Mouse (Mus musculus): Measurements from ENCODE around the gene Ubl7. TPM values are rescaled to one million over a fixed set of nuclear protein-coding genes. Genes with fewer than 3 reads are reported as not detected.

Gene Ubl7
- total and polyA plus RNA-seq, 2 experiments from 2014 or later, result 116 to 152 TPM

GRCm38 (mm10) chr9:57904250-57904644, 6.5 kb upstream of the Ubl7 start:
- WGBS, result 94% methylated on average over 5 of the region's 5 CpGs
- no peak overlapping the region for H3K4me2 ChIP-seq (ENCODE audit: low read depth, low read length)
- no peaks in the 10 kb centered on the region for H3K36me3 ChIP-seq (ENCODE audit: insufficient read depth, low read length)
- 0 out of 2 replicates have a peak, but pooled peaks cover 6% of the 10 kb centered on the region for H3K4me1 ChIP-seq (ENCODE audit: insufficient read depth, low read length)
- H3K27me3 ChIP-seq (ENCODE audit: insufficient read depth, low read length), result no peaks in the 10 kb centered on the region
- no peak overlapping the region for H3K9ac ChIP-seq (replicated peaks; ENCODE audit: low read length)
- no peak for ATAC-seq
- H3K27ac ChIP-seq, result no peak overlapping the region
- DNase-seq (ENCODE audit: low spot score), result no peak
- no peaks in the 10 kb centered on the region for H3K9me3 ChIP-seq (ENCODE audit: low read length)
- no peak overlapping the region for H3K4me3 ChIP-seq (ENCODE audit: low read length)
- no peak for TF ChIP-seq CTCF (IDR thresholded peaks at IDR 0.05; ENCODE audit: low read depth)

- Histone ChIP-seq H3K36me3 (ENCODE audit: insufficient read depth, low read length) (no peaks in the 10 kb centered on the region), H3K4me1 (ENCODE audit: insufficient read depth, low read length) (peaks cover 7% of the 10 kb centered on the region; the same call in 1 of the 2 replicates), H3K27me3 (ENCODE audit: insufficient read depth, low read length) (no peaks in the 10 kb centered on the region), H3K4me2 (ENCODE audit: low read depth, low read length) (no peak overlapping the region), H3K9me3 (ENCODE audit: low read length) (no peaks in the 10 kb centered on the region), H3K9ac (replicated peaks; ENCODE audit: low read length) (no peak overlapping the region), H3K4me3 (ENCODE audit: low read length) (no peak overlapping the region), H3K27ac (no peak overlapping the region)
- WGBS, result 82% methylated on average over 6 of the region's 6 CpGs
- DNase-seq (ENCODE audit: low spot score), result no peak
- TF ChIP-seq CTCF (IDR thresholded peaks at IDR 0.05; ENCODE audit: low read depth), result no peak
- no peak for ATAC-seq
Measured at GRCm38 (mm10) chr9:57907206-57907605, 3.6 kb upstream of the Ubl7 start.

- Histone ChIP-seq H3K9ac (replicated peaks; ENCODE audit: low read length) (no peak overlapping the region), H3K27ac (no peak overlapping the region), H3K4me2 (ENCODE audit: low read depth, low read length) (no peak overlapping the region), H3K36me3 (ENCODE audit: insufficient read depth, low read length) (peaks cover 4% of the 10 kb centered on the region; the same call in 1 of the 2 replicates), H3K4me1 (ENCODE audit: insufficient read depth, low read length) (peaks cover 7% of the 10 kb centered on the region; the same call in 1 of the 2 replicates), H3K27me3 (ENCODE audit: insufficient read depth, low read length) (no peaks in the 10 kb centered on the region), H3K4me3 (ENCODE audit: low read length) (no peak overlapping the region), H3K9me3 (ENCODE audit: low read length) (no peaks in the 10 kb centered on the region)
- no peak for TF ChIP-seq CTCF (IDR thresholded peaks at IDR 0.05; ENCODE audit: low read depth)
- ATAC-seq (no peak), DNase-seq (ENCODE audit: low spot score) (no peak)
- WGBS, result 73% methylated on average over 5 of the region's 5 CpGs
Measured at GRCm38 (mm10) chr9:57912571-57912970, 1.8 kb downstream of the Ubl7 start.

- Histone ChIP-seq H3K27ac (no peak overlapping the region), H3K9me3 (ENCODE audit: low read length) (no peaks in the 10 kb centered on the region), H3K9ac (replicated peaks; ENCODE audit: low read length) (no peak overlapping the region), H3K27me3 (ENCODE audit: insufficient read depth, low read length) (no peaks in the 10 kb centered on the region), H3K4me2 (ENCODE audit: low read depth, low read length) (no peak overlapping the region), H3K4me3 (ENCODE audit: low read length) (no peak overlapping the region), H3K4me1 (ENCODE audit: insufficient read depth, low read length) (no peaks in the 10 kb centered on the region), H3K36me3 (ENCODE audit: insufficient read depth, low read length) (peaks cover 69% of the 10 kb centered on the region)
- no peak for ATAC-seq
- WGBS, result 92% methylated on average over 9 of the region's 9 CpGs
- no peak for DNase-seq (ENCODE audit: low spot score)
- no peak for TF ChIP-seq CTCF (IDR thresholded peaks at IDR 0.05; ENCODE audit: low read depth)
Measured at GRCm38 (mm10) chr9:57921491-57922060, 10.8 kb downstream of the Ubl7 start.

- peaks cover 72% of the 10 kb centered on the region for H3K36me3 ChIP-seq (ENCODE audit: insufficient read depth, low read length)
- no peak overlapping the region for H3K27ac ChIP-seq
Measured at GRCm38 (mm10) chr9:57922381-57922780, 11.6 kb downstream of the Ubl7 start.

GRCm38 (mm10) chr9:57923046-57923445, 12.3 kb downstream of the Ubl7 start:
- no peak for ATAC-seq
- peaks cover 75% of the 10 kb centered on the region for H3K36me3 ChIP-seq (ENCODE audit: insufficient read depth, low read length)

More at GRCm38 (mm10) chr9:57922381-57922780, 11.6 kb downstream of the Ubl7 start:
- Histone ChIP-seq H3K9ac (replicated peaks; ENCODE audit: low read length) (no peak overlapping the region), H3K4me2 (ENCODE audit: low read depth, low read length) (no peak overlapping the region), H3K9me3 (ENCODE audit: low read length) (no peaks in the 10 kb centered on the region), H3K27me3 (ENCODE audit: insufficient read depth, low read length) (no peaks in the 10 kb centered on the region), H3K4me1 (ENCODE audit: insufficient read depth, low read length) (no peaks in the 10 kb centered on the region), H3K4me3 (ENCODE audit: low read length) (no peak overlapping the region)
- ATAC-seq (no peak), DNase-seq (ENCODE audit: low spot score) (no peak)
- TF ChIP-seq CTCF (IDR thresholded peaks at IDR 0.05; ENCODE audit: low read depth), result no peak
- 94% methylated on average over 5 of the region's 5 CpGs for WGBS

GRCm38 (mm10) chr9:57931166-57931767, 20.5 kb downstream of the Ubl7 start:
- no peak overlapping the region for H3K9ac ChIP-seq (replicated peaks; ENCODE audit: low read length)
- ATAC-seq (no peak), DNase-seq (ENCODE audit: low spot score) (no peak)
- no peaks in the 10 kb centered on the region for H3K4me1 ChIP-seq (ENCODE audit: insufficient read depth, low read length)
- no peaks in the 10 kb centered on the region for H3K9me3 ChIP-seq (ENCODE audit: low read length)
- WGBS, result 83% methylated on average over 5 of the region's 5 CpGs
- no peak overlapping the region for H3K4me3 ChIP-seq (ENCODE audit: low read length)
- H3K4me2 ChIP-seq (ENCODE audit: low read depth, low read length), result no peak overlapping the region
- TF ChIP-seq CTCF (IDR thresholded peaks at IDR 0.05; ENCODE audit: low read depth), result no peak
- H3K27ac ChIP-seq, result no peak overlapping the region
- peaks cover 34% of the 10 kb centered on the region for H3K36me3 ChIP-seq (ENCODE audit: insufficient read depth, low read length)
- H3K27me3 ChIP-seq (ENCODE audit: insufficient read depth, low read length), result no peaks in the 10 kb centered on the region

More at GRCm38 (mm10) chr9:57923046-57923445, 12.3 kb downstream of the Ubl7 start:
- Histone ChIP-seq H3K27ac (no peak overlapping the region), H3K4me3 (ENCODE audit: low read length) (no peak overlapping the region), H3K9me3 (ENCODE audit: low read length) (no peaks in the 10 kb centered on the region), H3K4me2 (ENCODE audit: low read depth, low read length) (no peak overlapping the region), H3K4me1 (ENCODE audit: insufficient read depth, low read length) (no peaks in the 10 kb centered on the region), H3K27me3 (ENCODE audit: insufficient read depth, low read length) (no peaks in the 10 kb centered on the region), H3K9ac (replicated peaks; ENCODE audit: low read length) (no peak overlapping the region)
- DNase-seq (ENCODE audit: low spot score), result no peak
- TF ChIP-seq CTCF (IDR thresholded peaks at IDR 0.05; ENCODE audit: low read depth), result no peak
- WGBS, result 94% methylated on average over 3 of the region's 3 CpGs
